Mouse (Mus musculus) lung, embryonic 14.5 days (tissue): ENCODE measurements around the gene Psmc6. TPM values are rescaled to one million over a fixed set of nuclear protein-coding genes. Genes with fewer than 3 reads are reported as not detected.

Experiments
- ATAC-seq: fragments of 200-750 bp; cut with Nextera tagmentation; 2 replicates; pipeline ENCODE4 v1.8.0; 2017; ENCODE audit warnings: mild to moderate bottlenecking, moderate TSS enrichment, moderate library complexity; ENCODE audit not compliant: insufficient read depth
- DNase-seq: peaks from one replicate; pipeline ENCODE4 v3.0.0-alpha.2; 2015
- H3K27ac ChIP-seq: fragments of 300-500 bp; sonication (generic); 2 replicates; pipeline ENCODE4 v1.5.1; 2014; ENCODE audit warnings: low read depth, mild to moderate bottlenecking, moderate library complexity
- H3K27me3 ChIP-seq: fragments of 300-500 bp; sonication (generic); 2 replicates; pipeline ENCODE4 v1.6.1; 2014; ENCODE audit warnings: low read length, control low read depth; ENCODE audit not compliant: insufficient read depth
- H3K36me3 ChIP-seq: fragments of 300-500 bp; sonication (generic); 2 replicates; pipeline ENCODE4 v1.6.1; 2014; ENCODE audit warnings: control low read depth; ENCODE audit not compliant: insufficient read depth
- H3K4me1 ChIP-seq: fragments of 300-500 bp; sonication (generic); 2 replicates; pipeline ENCODE4 v1.6.1; 2014; ENCODE audit warnings: antibody characterized with exemption, control low read depth; ENCODE audit not compliant: insufficient read depth
- H3K4me2 ChIP-seq: fragments of 300-500 bp; sonication (generic); 2 replicates; pipeline ENCODE4 v1.6.1; 2014; ENCODE audit warnings: mild to moderate bottlenecking
- H3K4me3 ChIP-seq: fragments of 300-500 bp; sonication (generic); 2 replicates; pipeline ENCODE4 v1.5.1; 2014; ENCODE audit warnings: low read depth, low read length
- H3K9ac ChIP-seq: fragments of 300-500 bp; sonication (generic); 2 replicates; pipeline ENCODE4 v1.6.1; 2014
- H3K9me3 ChIP-seq: fragments of 300-500 bp; sonication (generic); 2 replicates; pipeline ENCODE4 v1.6.1; 2016; ENCODE audit warnings: low read depth, low read length, control low read depth
- CTCF ChIP-seq: IDR thresholded peaks from 2 replicates; pipeline ENCODE4 v1.5.1; 2016; ENCODE audit warnings: antibody characterized with exemption, low read depth
- WGBS: fragments of 180-500 bp; shearing (Covaris S2); extraction: QIAGEN DNeasy Blood & Tissue Kit; methylation state at CpG from one replicate; pipeline ENCODE4 v1.1.7; 2014; 5-methylcytosine and 5-hydroxymethylcytosine counted together
- polyA plus RNA-seq: library from polyadenylated mRNA; unstranded; fragments of >200 nt; fragmentation: Nextera tagmentation; extraction: Ambion mirVana; gene quantifications from 2 replicates; pipeline ENCODE4 v1.2.1, GENCODE M21; 2014

The Psmc6 gene
- 186 and 195 TPM in 2 replicates for polyA plus RNA-seq

DNA sequence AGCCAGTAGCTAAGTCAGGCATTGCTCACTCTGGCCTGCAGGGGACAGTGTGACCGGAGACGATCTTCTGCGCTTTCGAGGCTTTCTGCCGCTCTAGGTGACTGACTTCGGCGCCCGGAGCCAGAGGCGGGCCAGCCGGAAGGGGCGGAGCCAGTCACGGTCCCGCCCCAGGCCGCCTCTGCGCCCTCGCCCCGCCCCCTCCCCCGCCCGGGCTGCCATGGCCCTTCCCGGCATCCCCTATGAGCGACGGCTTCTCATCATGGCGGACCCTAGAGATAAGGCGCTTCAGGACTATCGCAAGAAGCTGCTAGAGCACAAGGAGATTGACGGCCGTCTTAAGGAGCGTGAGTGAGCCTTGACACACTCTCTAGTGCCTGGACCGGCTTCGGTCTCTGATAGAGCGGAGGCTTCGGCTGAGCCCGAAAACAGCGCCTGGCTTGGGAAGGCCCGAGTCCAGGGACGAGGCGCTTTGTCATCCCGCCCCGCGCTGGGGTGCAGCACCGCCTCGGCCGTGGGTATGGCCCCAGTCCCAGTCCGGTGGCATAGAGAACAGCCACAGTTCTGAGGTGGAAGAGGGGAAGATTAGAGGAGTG lies at the start of gene Psmc6:
TSS of gene Psmc6 (plus strand) at position 200 of the 593 bp plus-strand sequence.
- peak within 1 kb of the TSS; percentile 96 for H3K9ac ChIP-seq
- H3K9me3 ChIP-seq: no peaks in the 10 kb centered on the region
- ATAC-seq (peak; percentile 97), DNase-seq (peak; percentile 97)
- H3K27ac ChIP-seq: peak within 1 kb of the TSS; percentile 87
- TF ChIP-seq CTCF: peak; percentile 96
- H3K4me1 ChIP-seq: no peaks in the 10 kb centered on the region
- H3K4me2 ChIP-seq: peak within 1 kb of the TSS; percentile 71
- peak within 1 kb of the TSS; percentile 94 for H3K4me3 ChIP-seq
- WGBS: under 1% methylated on average over 44 of the region's 44 CpGs
- no peaks in the 10 kb centered on the region for H3K27me3 ChIP-seq
- peaks cover 30% of the 10 kb centered on the region for H3K36me3 ChIP-seq

DNA sequence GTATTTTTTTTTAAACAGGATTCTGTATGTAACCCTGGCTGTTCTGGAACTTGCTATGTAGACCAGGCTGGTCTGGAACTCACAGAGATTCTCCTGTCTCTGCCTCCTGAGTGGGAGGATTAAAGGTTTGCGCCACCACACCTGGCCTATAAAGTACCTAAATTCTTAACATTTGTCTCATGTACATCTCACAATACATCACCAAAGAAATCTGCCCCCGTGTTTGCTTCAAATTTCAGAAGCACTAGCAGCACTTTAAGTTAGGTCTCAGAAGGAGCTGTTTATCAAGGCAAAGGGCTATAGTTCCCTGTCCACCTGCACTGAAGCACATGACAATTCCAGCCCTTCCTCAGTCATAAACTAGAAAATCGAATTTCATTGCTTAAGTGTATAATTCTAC lies 47.5 kb upstream of the Psmc6 start:
- no peak for ATAC-seq

DNA sequence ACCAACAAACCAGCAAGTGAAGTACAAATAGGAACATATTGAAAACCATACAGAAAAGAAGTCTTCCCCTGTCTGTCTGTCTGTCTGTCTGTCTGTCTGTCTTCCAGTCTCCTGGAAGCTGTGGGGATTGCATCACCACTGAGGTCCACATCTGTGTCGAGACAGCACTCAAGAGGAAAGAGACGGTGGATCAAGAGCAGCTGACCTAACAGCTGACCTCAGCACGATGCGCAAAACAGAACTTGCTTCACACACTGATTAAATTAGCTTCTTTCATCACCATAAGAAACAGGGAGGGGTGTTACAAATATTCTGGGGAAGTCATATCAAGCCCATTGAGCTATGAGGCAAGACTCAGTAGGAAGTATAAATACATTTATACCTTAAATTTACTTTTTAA lies 38.0 kb upstream of the Psmc6 start:
- no peak overlapping the region for H3K4me3 ChIP-seq
- H3K27ac ChIP-seq: no peak overlapping the region
- no peak overlapping the region for H3K4me2 ChIP-seq
- no peaks in the 10 kb centered on the region for H3K9me3 ChIP-seq
- DNase-seq (no peak), ATAC-seq (no peak)
- WGBS: 70% methylated on average over 4 of the region's 4 CpGs
- no peaks in the 10 kb centered on the region for H3K27me3 ChIP-seq
- no peak overlapping the region for H3K9ac ChIP-seq
- TF ChIP-seq CTCF: no peak
- H3K36me3 ChIP-seq: peaks cover 27% of the 10 kb centered on the region
- H3K4me1 ChIP-seq: no peaks in the 10 kb centered on the region

More for the DNA sequence above, 47.5 kb upstream of the Psmc6 start:
- peaks cover 5% of the 10 kb centered on the region; the same call in 1 of the 2 replicates for H3K36me3 ChIP-seq
- H3K27ac ChIP-seq: no peak overlapping the region
- DNase-seq: no peak
- 76% methylated on average over 3 of the region's 3 CpGs for WGBS
- no peaks in the 10 kb centered on the region for H3K4me1 ChIP-seq
- no peaks in the 10 kb centered on the region for H3K9me3 ChIP-seq
- no peaks in the 10 kb centered on the region for H3K27me3 ChIP-seq
- no peak overlapping the region for H3K4me3 ChIP-seq
- TF ChIP-seq CTCF: no peak
- no peak overlapping the region for H3K4me2 ChIP-seq
- H3K9ac ChIP-seq: no peak overlapping the region

DNA sequence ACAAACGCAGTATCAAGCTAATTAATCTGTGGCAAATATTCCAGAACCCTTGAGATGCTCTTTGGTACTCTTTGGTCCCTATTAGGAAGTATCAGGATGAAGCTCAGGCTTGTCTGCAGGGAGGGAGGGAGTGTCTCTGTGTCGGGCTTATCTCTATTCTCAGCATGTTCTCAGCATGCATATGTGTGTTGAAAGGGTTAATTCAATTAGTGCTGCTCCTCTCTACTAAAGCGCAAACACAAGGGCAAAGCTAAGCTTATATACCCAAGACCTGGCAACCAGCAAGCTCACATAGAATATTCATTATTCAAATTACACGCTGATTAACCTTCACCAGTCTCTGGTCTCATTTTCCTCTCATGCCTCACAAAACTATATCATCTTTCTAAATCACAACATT lies 25.6 kb upstream of the Psmc6 start:
- no peak overlapping the region for H3K4me3 ChIP-seq
- H3K9ac ChIP-seq: no peak overlapping the region
- H3K4me1 ChIP-seq: no peaks in the 10 kb centered on the region
- H3K4me2 ChIP-seq: no peak overlapping the region
- 55% methylated on average over 4 of the region's 4 CpGs for WGBS
- H3K27me3 ChIP-seq: no peaks in the 10 kb centered on the region
- no peak for TF ChIP-seq CTCF
- ATAC-seq: no peak
- H3K36me3 ChIP-seq: peaks cover 27% of the 10 kb centered on the region
- H3K9me3 ChIP-seq: no peaks in the 10 kb centered on the region
- no peak for DNase-seq
- H3K27ac ChIP-seq: no peak overlapping the region

DNA sequence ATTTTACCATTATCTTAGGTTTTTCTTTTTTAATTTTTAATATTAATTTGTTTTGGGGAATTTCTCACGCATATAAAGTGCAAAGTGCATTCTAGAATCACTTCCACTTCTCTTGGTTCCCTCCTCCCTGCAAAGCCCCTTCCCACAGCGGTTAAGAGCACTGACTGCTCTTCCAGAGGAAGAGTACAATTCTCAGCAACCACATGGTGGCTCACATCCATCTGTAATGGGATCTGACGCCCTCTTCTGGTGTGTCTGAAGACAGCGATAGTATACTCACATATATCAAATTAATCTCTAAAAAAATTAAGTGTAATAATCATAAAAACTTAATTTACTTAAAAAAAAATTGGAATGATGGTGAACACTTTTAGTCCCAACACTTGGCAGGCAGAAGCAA lies 25.2 kb upstream of the Psmc6 start:
- Histone ChIP-seq H3K27ac (no peak overlapping the region), H3K4me2 (no peak overlapping the region), H3K9me3 (no peaks in the 10 kb centered on the region), H3K9ac (no peak overlapping the region), H3K36me3 (peaks cover 23% of the 10 kb centered on the region), H3K27me3 (no peaks in the 10 kb centered on the region), H3K4me1 (no peaks in the 10 kb centered on the region), H3K4me3 (no peak overlapping the region)
- no peak for DNase-seq
- no peak for ATAC-seq
- TF ChIP-seq CTCF: no peak
- WGBS: 65% methylated on average over 4 of the region's 4 CpGs

DNA sequence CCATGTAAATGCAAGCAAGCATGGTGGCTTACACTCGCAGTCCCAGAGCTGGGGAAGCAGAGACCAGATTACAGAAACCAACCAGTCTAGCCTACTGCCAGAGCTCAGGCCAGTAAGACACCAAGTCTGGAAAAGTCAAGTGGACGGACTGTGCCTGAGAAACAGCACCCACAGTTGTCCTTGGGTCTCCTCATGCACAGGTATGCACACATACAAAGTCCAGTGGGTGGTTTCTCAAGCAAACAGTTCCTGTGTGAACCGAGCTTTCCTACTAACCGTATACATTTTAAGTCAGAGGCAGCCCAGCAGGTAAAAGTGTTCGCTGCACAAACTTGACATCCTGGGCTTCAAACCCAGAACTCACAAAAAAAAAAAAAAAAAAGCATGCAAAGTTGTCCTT lies 23.7 kb upstream of the Psmc6 start:
- ATAC-seq (no peak), DNase-seq (no peak)
- Histone ChIP-seq H3K27ac (no peak overlapping the region), H3K9ac (no peak overlapping the region), H3K27me3 (no peaks in the 10 kb centered on the region), H3K9me3 (no peaks in the 10 kb centered on the region), H3K4me3 (no peak overlapping the region), H3K36me3 (peaks cover 14% of the 10 kb centered on the region; the same call in 1 of the 2 replicates), H3K4me1 (no peaks in the 10 kb centered on the region), H3K4me2 (no peak overlapping the region)
- TF ChIP-seq CTCF: no peak
- WGBS: 88% methylated on average over 5 of the region's 5 CpGs

DNA sequence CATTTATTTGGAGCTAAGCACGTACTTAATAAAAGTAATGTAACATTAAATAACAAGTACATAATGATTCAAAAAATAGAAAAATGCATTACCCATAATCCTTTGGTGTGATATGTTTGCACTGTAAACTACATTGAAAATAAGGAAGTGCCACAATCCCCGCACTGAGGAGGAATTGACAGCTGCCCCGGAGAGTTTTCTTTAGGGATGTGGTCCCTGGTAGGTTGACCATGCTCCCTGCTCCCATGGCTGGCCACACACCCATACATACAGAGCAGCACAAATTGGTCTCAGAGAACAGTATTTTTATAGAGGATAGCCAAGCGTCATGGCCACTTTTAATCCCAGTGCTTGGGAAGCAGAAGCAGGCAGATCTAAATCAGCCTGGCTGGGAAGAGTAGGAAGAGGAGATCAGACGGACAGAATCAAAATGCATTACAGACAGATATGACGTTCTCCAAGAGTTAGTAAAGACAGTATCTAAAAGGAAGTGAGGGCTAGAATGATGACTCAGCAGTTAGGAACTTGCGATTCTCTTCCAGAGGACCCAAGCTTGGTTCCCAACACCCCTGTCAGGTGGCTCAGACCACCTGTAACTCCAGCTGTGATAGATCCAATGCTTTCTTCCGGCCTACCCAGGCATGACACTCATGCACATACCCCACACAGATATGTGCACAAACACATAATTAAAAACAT lies 21.8 kb upstream of the Psmc6 start:
- Histone ChIP-seq H3K4me3 (no peak overlapping the region), H3K4me2 (no peak overlapping the region), H3K27me3 (no peaks in the 10 kb centered on the region), H3K27ac (no peak overlapping the region), H3K9ac (no peak overlapping the region), H3K9me3 (no peaks in the 10 kb centered on the region), H3K36me3 (peaks cover 8% of the 10 kb centered on the region; the same call in 1 of the 2 replicates), H3K4me1 (no peaks in the 10 kb centered on the region)
- no peak for TF ChIP-seq CTCF
- ATAC-seq (no peak), DNase-seq (no peak)
- 82% methylated on average over 8 of the region's 8 CpGs for WGBS
